8 mouse cellular contexts compared by ENCODE assay signal in the genomic region with DNA sequence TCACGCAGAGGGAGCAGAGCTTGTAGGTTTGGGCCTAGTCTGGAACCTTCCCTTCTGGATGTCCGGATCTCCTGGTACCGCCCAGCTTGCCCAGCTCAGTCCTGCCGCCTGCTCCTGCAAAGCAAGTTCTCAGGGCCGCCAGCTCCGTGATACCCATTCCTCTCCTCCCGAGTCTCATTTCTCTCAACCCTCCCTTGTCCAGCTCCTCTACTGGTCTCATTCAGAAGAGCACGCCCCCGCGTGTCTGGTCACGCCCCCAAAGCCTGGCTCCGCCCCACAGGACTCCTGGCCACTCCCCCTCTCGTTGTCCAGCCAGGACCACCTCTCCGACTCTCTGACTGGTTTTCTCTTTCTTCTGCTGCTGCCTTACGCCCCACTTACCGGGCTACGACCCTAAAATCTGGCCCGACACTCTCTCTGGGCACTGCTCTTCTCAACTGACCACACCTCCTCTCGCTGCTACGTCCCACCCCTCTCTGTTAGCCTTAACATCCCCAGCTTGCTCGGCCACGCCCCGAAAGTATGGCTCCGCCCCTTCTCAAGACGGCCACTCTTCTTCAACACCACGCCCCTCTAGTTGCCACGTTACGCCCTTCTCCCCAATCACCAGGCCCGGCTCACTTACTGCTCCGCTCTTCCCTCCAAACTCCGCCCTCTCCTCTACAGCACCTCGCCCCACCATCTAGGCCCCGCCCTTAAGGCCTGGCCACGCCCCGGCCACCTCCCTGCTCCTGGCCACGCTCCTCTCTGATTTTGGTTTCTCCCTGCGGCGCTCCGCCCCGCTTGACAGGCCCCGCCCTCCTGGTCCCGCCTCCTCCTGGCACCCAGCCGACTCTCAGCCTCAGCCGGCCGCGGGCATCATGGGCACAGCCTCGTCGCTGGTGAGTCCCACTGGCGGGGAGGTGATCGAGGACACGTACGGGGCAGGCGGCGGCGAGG. TPM values are rescaled to one million over a fixed set of nuclear protein-coding genes. Genes with fewer than 3 reads are reported as not detected.
DNase-seq lines count a peak whose midpoint lies in the region; ATAC-seq lines count a peak whose summit lies in the region.

A gene (plus strand): TSS at position 624 of the 939 bp plus-strand sequence.

- peak; percentile 99 for DNase-seq in NIH3T3 (ENCODE audit: low read depth)
- DNase-seq in cerebellum, postnatal 10 days: peak; percentile 100
- DNase-seq in frontal cortex, postnatal 10 days (ENCODE audit: low spot score in 2 of 2): peak; percentile 99 to 100
- peak; percentile 98 to 99 for DNase-seq in layer of hippocampus, postnatal 14 days (ENCODE audit: low spot score in 2 of 2)
- DNase-seq in lung, postnatal 14 days: peak; percentile 99
- DNase-seq in retina, adult 2 months (ENCODE audit: low read depth, low spot score): peak; percentile 94
- peak; percentile 95 to 96 for DNase-seq in thymus, postnatal 36 days

- H3K4me2 ChIP-seq in hindbrain, embryonic 12.5 days (replicated peaks): peak within 1 kb of the TSS; percentile 67

- peak within 1 kb of the TSS; percentile 71 for H3K4me3 ChIP-seq in hindbrain, embryonic 12.5 days

- 1% methylated on average over 55 of the region's 55 CpGs for WGBS in hindbrain, embryonic 12.5 days

- H3K27ac ChIP-seq in hindbrain, embryonic 12.5 days: peak within 1 kb of the TSS; percentile 84

- peak within 1 kb of the TSS; percentile 78 for H3K9ac ChIP-seq in hindbrain, embryonic 12.5 days

- peaks cover 6% of the 10 kb centered on the region; the same call in 1 of the 2 replicates for H3K27me3 ChIP-seq in hindbrain, embryonic 12.5 days

- H3K9me3 ChIP-seq in hindbrain, embryonic 12.5 days (replicated peaks): no peaks in the 10 kb centered on the region

- peak; percentile 99 for ATAC-seq in hindbrain, embryonic 12.5 days (ENCODE audit: low FRiP score)

- peaks cover 11% of the 10 kb centered on the region; the same call in 1 of the 2 replicates for H3K4me1 ChIP-seq in hindbrain, embryonic 12.5 days

- H3K36me3 ChIP-seq in hindbrain, embryonic 12.5 days: no peaks in the 10 kb centered on the region

RNA-seq across cellular contexts. Expression of the gene that starts here (rescaled TPM):
- 6.6 and 7.3 TPM in 2 replicates for polyA plus RNA-seq in hindbrain, embryonic 12.5 days (2016; fragmentation: Nextera tagmentation; extraction: Ambion mirVana)
- 1 to 10 TPM; 6.2 to 8.2 TPM for total RNA-seq in layer of hippocampus, postnatal 14 days (2021)

Comparison
In these comparisons a context has a peak if more than half of its experiments do, and no peak if none do; other contexts are left out.
1. Peak in every context shown above with its lines: DNase-seq, ATAC-seq, H3K4me3 ChIP-seq and H3K27ac ChIP-seq.